Mouse (Mus musculus): ENCODE measurements around the gene Olfml2a. TPM values are rescaled to one million over a fixed set of nuclear protein-coding genes. Genes with fewer than 3 reads are reported as not detected.

The Olfml2a gene
- polyA plus RNA-seq, 1 experiment from 2014 or later = 17.9 TPM

GRCm38 (mm10) chr2:38987803-38988510, 56.2 kb downstream of the Olfml2a start:
- no peaks in the 10 kb centered on the region for H3K9me3 ChIP-seq (replicated peaks)
- no peaks in the 10 kb centered on the region for H3K27me3 ChIP-seq
- peaks cover 8% of the 10 kb centered on the region; the same call in 1 of the 2 replicates for H3K4me1 ChIP-seq
- no peaks in the 10 kb centered on the region for H3K36me3 ChIP-seq
- H3K27ac ChIP-seq (replicated peaks) = no peak overlapping the region
- no peak for ATAC-seq (ENCODE audit: insufficient number of reproducible peaks, low FRiP score, low TSS enrichment, low read depth)
- H3K9ac ChIP-seq = no peak overlapping the region
- H3K4me2 ChIP-seq (replicated peaks) = no peak overlapping the region
- no peak overlapping the region for H3K4me3 ChIP-seq (replicated peaks)
- WGBS = 65% methylated on average over 6 of the region's 6 CpGs

DNA sequence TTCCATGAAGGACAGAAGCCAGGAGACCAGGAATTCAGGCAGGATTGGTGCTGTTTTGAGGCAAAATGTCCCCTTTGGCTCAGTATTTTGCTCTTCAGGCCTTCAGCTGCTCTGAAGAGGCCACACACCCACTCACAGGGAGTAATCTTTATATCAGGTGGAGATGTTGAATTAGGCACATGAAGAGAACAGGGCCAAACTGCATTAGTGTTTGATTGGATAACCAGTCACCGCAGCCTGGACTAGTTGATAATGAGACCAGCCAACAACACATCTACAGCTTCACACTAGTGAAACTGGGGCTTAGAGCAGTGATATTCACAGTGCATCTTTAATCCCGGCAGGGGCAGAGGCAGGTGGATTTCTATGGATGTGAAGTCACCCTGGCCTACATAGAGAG, 57.2 kb downstream of the Olfml2a start:
- H3K9ac ChIP-seq = no peak overlapping the region
- ATAC-seq (ENCODE audit: insufficient number of reproducible peaks, low FRiP score, low TSS enrichment, low read depth) = no peak
- no peak overlapping the region for H3K4me2 ChIP-seq (replicated peaks)
- WGBS = 92% methylated on average over 2 of the region's 2 CpGs
- H3K27me3 ChIP-seq = no peaks in the 10 kb centered on the region
- H3K4me1 ChIP-seq = peaks cover 8% of the 10 kb centered on the region; the same call in 1 of the 2 replicates
- no peaks in the 10 kb centered on the region for H3K36me3 ChIP-seq
- H3K4me3 ChIP-seq (replicated peaks) = no peak overlapping the region
- H3K27ac ChIP-seq (replicated peaks) = no peak overlapping the region
- H3K9me3 ChIP-seq (replicated peaks) = no peaks in the 10 kb centered on the region

DNA sequence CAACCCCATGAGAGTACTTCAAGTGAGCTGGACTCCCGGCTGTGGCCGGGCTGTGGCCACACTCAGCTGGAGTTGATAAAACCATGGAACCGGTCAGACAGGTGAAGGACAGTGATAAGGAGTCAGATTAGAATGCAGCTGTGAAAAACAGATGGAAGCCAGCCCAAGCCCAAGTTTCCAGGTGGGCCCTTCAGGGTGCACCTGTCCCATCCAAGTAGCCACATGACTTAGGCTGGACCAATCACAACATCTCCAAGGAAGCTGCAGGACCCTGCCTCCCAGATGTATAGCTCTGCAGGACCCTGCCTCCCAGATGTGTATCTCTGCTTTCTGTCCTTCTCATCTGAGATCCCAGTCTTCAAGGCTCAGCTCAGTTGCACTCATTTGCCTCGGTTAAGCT, 60.2 kb downstream of the Olfml2a start:
- Histone ChIP-seq H3K36me3 (no peaks in the 10 kb centered on the region), H3K4me3 (replicated peaks) (no peak overlapping the region), H3K4me2 (replicated peaks) (no peak overlapping the region), H3K9me3 (replicated peaks) (no peaks in the 10 kb centered on the region), H3K4me1 (peaks cover 8% of the 10 kb centered on the region; the same call in 1 of the 2 replicates), H3K9ac (no peak overlapping the region), H3K27me3 (0 out of 2 replicates have a peak, but pooled peaks cover 2% of the 10 kb centered on the region), H3K27ac (replicated peaks) (no peak overlapping the region)
- WGBS = 68% methylated on average over 4 of the region's 4 CpGs
- no peak for ATAC-seq (ENCODE audit: insufficient number of reproducible peaks, low FRiP score, low TSS enrichment, low read depth)

DNA sequence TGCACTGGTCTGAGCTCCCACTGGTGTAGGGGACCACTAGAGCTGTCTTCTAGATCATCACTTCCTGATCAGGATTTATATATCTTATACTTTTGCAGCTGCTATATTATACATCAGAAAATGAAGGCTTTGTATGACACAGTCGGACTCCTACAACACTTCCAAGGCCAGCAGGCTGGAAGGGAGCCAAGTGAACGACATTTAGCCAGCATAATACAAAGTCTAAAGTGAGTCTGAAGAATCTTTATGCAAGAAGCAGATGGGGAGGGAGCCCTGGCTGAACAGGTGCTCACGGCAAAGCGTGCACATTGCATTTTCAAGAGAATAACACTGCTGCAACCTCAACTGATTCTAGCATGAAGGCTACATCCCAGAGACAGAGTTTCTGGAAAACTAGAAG, 60.7 kb downstream of the Olfml2a start:
- WGBS = 53% methylated on average over 4 of the region's 4 CpGs
- ATAC-seq (ENCODE audit: insufficient number of reproducible peaks, low FRiP score, low TSS enrichment, low read depth) = no peak
- no peaks in the 10 kb centered on the region for H3K36me3 ChIP-seq
- no peak overlapping the region for H3K9ac ChIP-seq
- no peak overlapping the region for H3K27ac ChIP-seq (replicated peaks)
- H3K27me3 ChIP-seq = 0 out of 2 replicates have a peak, but pooled peaks cover 6% of the 10 kb centered on the region
- H3K4me1 ChIP-seq = peaks cover 11% of the 10 kb centered on the region
- H3K4me3 ChIP-seq (replicated peaks) = no peak overlapping the region
- no peak overlapping the region for H3K4me2 ChIP-seq (replicated peaks)
- H3K9me3 ChIP-seq (replicated peaks) = no peaks in the 10 kb centered on the region

DNA sequence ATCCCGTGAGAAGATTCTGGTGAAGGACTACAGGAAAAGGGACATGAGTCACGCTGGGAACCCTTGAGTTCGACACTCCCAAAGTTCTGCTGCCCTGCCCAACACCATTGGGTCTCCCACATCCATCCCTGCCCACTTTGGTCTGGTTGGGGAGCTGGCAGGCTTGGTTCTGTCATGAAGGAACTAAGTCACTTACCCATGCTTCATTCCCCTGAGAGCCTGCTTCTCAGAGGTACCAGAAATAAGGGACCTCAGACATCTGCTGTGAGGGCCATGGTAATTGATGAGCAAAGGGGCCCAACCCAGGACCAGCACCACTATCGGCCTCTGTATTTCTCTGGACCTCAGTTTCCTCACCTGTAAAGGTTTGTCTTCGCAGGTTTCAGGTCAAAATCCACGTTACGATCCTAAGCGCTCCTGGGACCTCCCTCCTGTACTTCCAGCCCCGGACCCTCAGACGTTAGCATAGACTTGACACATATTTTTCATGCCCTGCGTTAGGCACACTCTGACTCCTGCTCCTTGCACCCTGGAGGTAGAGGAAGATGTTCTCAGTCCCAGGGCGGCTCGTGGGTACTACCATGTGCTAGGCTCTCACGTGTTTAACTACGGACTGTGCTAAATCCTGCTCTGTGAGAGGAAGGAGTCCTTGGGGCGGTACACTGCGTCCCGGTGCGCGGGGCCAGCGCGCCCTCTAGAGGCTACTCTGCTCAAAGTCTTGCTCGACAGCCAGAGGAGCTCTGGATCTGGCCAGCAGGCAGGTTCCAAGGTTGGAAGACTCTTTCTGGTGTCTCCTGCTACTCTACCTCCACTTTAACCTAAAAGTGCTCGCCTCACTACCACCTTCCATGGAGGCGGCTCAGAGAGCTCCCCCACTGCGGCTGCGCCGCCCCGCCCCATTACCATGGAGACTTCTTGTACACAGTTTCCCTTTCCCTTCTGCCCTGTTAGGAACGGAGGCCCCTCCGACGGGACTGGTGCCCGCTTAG, 65.9 kb downstream of the Olfml2a start, which contains the start of gene Wdr38:
Gene Wdr38 (plus strand): TSS at position 91 of the 989 bp plus-strand sequence.
- peak within 1 kb of the TSS; percentile 75 for H3K27ac ChIP-seq (replicated peaks)

GRCm38 (mm10) chr2:38999381-38999780, 67.6 kb downstream of the Olfml2a start:
- Histone ChIP-seq H3K27me3 (0 out of 2 replicates have a peak, but pooled peaks cover 6% of the 10 kb centered on the region), H3K4me1 (peaks cover 31% of the 10 kb centered on the region), H3K36me3 (peaks cover 38% of the 10 kb centered on the region), H3K4me2 (replicated peaks) (no peak overlapping the region), H3K27ac (replicated peaks) (no peak overlapping the region), H3K4me3 (replicated peaks) (no peak overlapping the region), H3K9ac (no peak overlapping the region), H3K9me3 (replicated peaks) (no peaks in the 10 kb centered on the region)
- 47% methylated on average over 4 of the region's 4 CpGs for WGBS
- no peak for ATAC-seq (ENCODE audit: insufficient number of reproducible peaks, low FRiP score, low TSS enrichment, low read depth)

More for the DNA sequence above, 65.9 kb downstream of the Olfml2a start, which contains the start of gene Wdr38:
- 12% methylated on average over 33 of the region's 33 CpGs for WGBS
- ATAC-seq (ENCODE audit: insufficient number of reproducible peaks, low FRiP score, low TSS enrichment, low read depth) = peak; percentile 86
- H3K4me1 ChIP-seq = peaks cover 14% of the 10 kb centered on the region
- peak within 1 kb of the TSS; percentile 53 for H3K4me3 ChIP-seq (replicated peaks)
- H3K9me3 ChIP-seq (replicated peaks) = no peaks in the 10 kb centered on the region
- peaks cover 29% of the 10 kb centered on the region for H3K36me3 ChIP-seq
- 0 out of 2 replicates have a peak, but pooled peaks cover 6% of the 10 kb centered on the region for H3K27me3 ChIP-seq
- peak within 1 kb of the TSS; percentile 56 for H3K4me2 ChIP-seq (replicated peaks)
- peak within 1 kb of the TSS; percentile 39 for H3K9ac ChIP-seq

DNA sequence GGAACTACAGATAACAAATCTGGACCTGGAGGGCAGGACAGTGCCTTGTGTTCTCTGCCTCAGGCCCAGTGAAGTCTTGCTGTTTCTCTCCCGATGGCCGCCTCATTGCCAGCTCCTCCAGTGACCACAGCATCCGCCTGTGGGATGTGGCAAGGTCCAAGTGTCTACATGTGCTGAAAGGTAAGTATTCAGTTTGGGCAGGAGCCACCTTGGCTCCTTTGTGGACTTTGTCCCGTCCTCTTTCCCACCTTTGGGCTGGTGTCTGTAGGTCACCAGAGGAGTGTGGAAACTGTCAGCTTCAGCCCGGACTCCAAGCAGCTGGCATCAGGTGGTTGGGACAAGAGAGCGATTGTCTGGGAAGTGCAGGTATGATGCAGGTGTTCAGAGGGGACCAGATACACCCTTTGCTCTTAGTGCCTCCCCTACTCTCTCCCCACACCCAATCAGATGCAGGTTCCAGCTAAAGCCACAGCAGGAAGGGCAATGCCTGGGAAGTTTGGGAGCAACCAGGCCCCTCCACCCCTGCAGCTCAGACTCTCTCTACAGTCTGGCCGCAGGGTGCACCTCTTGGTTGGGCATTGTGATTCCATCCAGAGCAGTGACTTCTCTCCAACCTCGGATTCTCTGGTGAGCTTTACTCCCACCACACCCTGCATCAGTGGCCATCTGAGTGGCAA, 68.3 kb downstream of the Olfml2a start:
- no peaks in the 10 kb centered on the region for H3K9me3 ChIP-seq (replicated peaks)
- ATAC-seq (ENCODE audit: insufficient number of reproducible peaks, low FRiP score, low TSS enrichment, low read depth) = no peak
- H3K4me2 ChIP-seq (replicated peaks) = no peak overlapping the region
- 62% methylated on average over 8 of the region's 8 CpGs for WGBS
- H3K9ac ChIP-seq = no peak overlapping the region
- no peak overlapping the region for H3K27ac ChIP-seq (replicated peaks)
- peaks cover 38% of the 10 kb centered on the region for H3K36me3 ChIP-seq
- peaks cover 31% of the 10 kb centered on the region for H3K4me1 ChIP-seq
- H3K4me3 ChIP-seq (replicated peaks) = no peak overlapping the region
- 0 out of 2 replicates have a peak, but pooled peaks cover 6% of the 10 kb centered on the region for H3K27me3 ChIP-seq

DNA sequence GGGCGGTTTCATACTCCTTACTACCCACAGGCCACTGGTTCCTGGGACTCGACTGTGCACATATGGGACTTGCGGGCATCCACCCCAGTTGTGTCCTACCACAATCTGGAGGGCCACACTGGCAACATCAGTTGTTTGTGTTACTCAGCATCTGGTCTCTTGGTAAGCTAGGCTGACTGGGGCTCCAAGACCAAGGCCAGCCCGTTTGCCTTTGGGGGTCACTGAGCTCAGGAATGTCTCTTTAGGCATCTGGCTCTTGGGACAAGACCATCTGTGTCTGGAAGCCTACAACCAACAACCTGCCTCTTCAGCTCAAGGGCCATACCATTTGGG, 68.8 kb downstream of the Olfml2a start:
- 76% methylated on average over 4 of the region's 4 CpGs for WGBS
- Histone ChIP-seq H3K27me3 (0 out of 2 replicates have a peak, but pooled peaks cover 6% of the 10 kb centered on the region), H3K36me3 (peaks cover 38% of the 10 kb centered on the region), H3K9me3 (replicated peaks) (no peaks in the 10 kb centered on the region), H3K4me1 (peaks cover 31% of the 10 kb centered on the region), H3K4me3 (replicated peaks) (no peak overlapping the region), H3K27ac (replicated peaks) (no peak overlapping the region), H3K9ac (no peak overlapping the region), H3K4me2 (replicated peaks) (no peak overlapping the region)
- ATAC-seq (ENCODE audit: insufficient number of reproducible peaks, low FRiP score, low TSS enrichment, low read depth) = no peak

- no peak for ATAC-seq (ENCODE audit: insufficient number of reproducible peaks, low FRiP score, low TSS enrichment, low read depth)
- 77% methylated on average over 3 of the region's 3 CpGs for WGBS
These were observed 70.1 kb downstream of the Olfml2a start for GRCm38 (mm10) chr2:39001866-39002265.

DNA sequence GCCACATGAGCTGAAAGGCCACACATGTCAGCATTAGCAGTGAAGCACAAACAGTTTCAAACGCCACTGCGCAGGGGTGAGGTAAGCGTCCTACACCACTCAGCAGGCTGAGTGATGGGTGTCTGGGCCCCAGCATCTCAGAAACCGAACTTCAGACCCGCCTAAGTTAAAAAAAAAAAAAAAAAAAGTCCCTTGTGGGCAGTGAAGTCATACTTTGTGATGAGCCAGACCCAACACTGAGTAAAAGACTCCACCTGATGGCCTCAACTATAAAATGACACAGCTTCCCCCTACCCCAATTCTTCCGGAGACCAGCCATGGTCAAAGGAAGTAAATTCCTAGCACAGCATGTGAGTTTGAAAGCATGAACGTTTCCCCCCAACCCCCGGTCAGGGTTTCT, 71.3 kb downstream of the Olfml2a start:
- Histone ChIP-seq H3K27ac (replicated peaks) (no peak overlapping the region), H3K36me3 (peaks cover 38% of the 10 kb centered on the region), H3K9ac (no peak overlapping the region), H3K4me1 (peaks cover 38% of the 10 kb centered on the region), H3K27me3 (no peaks in the 10 kb centered on the region), H3K9me3 (replicated peaks) (no peaks in the 10 kb centered on the region), H3K4me2 (replicated peaks) (peak overlapping the region; percentile 71), H3K4me3 (replicated peaks) (peak overlapping the region; percentile 83)
- 52% methylated on average over 8 of the region's 8 CpGs for WGBS
- ATAC-seq (ENCODE audit: insufficient number of reproducible peaks, low FRiP score, low TSS enrichment, low read depth) = no peak

More at GRCm38 (mm10) chr2:39001866-39002265, 70.1 kb downstream of the Olfml2a start:
- H3K36me3 ChIP-seq = peaks cover 38% of the 10 kb centered on the region
- no peak overlapping the region for H3K27ac ChIP-seq (replicated peaks)
- no peaks in the 10 kb centered on the region for H3K9me3 ChIP-seq (replicated peaks)
- H3K4me3 ChIP-seq (replicated peaks) = no peak overlapping the region
- no peak overlapping the region for H3K4me2 ChIP-seq (replicated peaks)
- H3K4me1 ChIP-seq = peaks cover 40% of the 10 kb centered on the region
- no peak overlapping the region for H3K9ac ChIP-seq
- 0 out of 2 replicates have a peak, but pooled peaks cover 5% of the 10 kb centered on the region for H3K27me3 ChIP-seq
